Mouse (Mus musculus): Measurements from ENCODE around the gene Ucma. TPM values are rescaled to one million over a fixed set of nuclear protein-coding genes. Genes with fewer than 3 reads are reported as not detected.

The Ucma gene
- total RNA-seq, 4 experiments from 2014 or later = 0.91 to 2.8 (median 1.6) TPM

DNA sequence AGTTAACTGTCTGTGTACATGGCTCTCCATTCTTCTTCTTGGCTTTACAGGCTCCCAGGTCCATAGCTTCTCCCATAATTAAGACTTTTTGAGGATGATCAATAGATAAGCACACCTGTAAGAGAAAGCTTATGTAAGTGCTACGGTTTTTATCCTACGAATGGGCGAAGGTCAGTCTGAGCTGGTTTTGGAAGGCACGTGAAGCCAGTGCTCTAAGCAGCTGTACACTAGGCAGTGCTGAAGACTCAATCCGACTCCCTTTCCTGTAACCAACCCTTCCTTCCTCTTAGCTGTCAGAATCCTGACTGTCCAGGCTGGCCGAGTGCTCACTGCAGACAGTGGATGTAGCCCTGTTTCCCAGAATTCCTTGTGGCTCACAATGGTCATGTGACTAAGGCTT lies 25.3 kb downstream of the Ucma start:
- no peak for DNase-seq (ENCODE audit: low spot score in 2 of 2)

DNA sequence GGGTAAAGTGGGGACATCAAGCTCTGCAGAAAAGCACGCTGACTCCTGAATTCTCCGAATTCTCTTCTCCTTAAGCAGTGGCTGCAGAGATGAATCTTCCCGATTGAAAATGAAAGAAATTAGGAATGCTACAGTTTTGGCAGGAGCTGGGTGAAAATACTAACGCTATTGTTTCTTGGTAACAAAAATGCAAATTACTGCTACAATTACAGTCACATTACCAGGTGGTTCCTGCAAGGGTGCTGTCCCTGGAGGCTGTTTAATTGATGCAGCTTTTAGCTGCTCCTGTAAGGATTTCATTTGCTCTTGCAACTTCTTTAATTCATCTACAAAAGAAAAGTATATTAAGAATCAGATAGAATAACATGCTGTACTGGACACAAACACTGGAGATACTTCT lies 31.2 kb downstream of the Ucma start:
- no peak for DNase-seq (ENCODE audit: low spot score in 2 of 2)

DNA sequence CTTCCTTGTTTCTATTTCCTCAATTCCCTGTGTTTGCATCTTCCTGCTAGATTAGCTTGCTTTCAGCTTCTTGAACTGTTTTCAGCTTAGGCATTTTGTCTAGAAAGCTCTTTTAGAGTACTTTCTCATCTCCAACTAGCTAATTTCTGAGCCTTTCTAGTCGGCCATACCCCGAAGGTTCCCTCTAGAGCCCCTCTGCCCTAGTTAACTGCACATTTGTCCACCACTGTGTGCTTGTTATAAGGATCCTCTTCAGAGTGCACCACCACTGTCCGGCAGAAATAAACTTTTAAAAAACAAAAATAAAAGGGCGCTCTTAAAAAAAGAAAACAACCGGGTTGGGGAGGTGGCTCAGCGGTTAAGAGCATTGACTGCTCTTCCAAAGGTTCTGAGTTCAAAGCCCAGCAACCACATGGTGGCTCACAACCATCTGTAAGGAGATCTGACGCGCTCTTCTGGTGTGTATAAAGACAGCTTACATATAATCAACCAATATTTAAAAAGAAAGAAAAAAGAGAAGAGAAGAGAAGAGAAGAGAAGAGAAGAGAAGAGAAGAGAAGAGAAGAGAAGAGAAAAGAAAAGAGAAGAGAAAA lies 36.1 kb downstream of the Ucma start:
- no peak for DNase-seq (ENCODE audit: low spot score in 2 of 2)

DNA sequence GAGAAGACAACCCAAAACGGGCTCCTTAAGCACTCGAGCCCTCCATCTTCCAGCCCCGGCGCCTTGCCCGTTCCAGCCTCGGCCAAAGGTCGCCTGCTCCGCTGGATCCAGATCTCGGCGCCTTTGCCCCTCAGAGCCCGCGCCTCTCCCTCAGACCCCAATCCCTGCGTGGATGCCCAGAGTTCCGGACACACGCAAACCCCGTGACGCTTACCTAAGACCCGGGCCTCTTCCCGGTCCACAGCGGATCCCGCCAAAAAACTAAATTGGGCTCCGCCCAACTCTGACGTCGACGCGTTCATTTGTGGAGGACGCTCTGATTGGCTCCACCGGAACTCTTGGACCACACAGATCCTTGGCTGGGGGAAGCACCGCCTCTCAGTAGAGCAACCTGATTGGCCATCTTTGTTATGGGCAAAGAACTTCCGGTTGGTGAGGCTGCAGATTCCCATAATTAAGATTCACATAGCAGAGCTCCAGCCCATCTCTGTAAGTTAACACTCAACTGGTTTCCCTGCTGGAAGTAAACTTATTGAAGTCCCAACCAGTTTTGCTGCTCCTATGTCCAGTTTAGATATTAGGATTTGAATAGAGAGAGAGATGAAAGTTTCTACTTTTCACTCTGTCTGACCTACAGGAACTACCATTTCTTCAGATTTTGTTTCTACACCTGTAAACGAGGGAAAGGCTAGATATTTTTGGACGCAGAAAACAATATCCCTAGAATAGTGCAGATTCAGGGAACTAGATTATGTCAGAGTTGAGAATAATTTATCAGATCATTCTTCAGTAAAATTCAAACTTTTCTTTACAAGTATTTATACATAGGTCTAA lies 36.8 kb downstream of the Ucma start, which contains the start of gene Mcm10:
Gene Mcm10 (minus strand): TSS at position 301 of the 834 bp plus-strand sequence.
- peak; percentile 82 to 92 for DNase-seq (ENCODE audit: low spot score in 2 of 2)

DNA sequence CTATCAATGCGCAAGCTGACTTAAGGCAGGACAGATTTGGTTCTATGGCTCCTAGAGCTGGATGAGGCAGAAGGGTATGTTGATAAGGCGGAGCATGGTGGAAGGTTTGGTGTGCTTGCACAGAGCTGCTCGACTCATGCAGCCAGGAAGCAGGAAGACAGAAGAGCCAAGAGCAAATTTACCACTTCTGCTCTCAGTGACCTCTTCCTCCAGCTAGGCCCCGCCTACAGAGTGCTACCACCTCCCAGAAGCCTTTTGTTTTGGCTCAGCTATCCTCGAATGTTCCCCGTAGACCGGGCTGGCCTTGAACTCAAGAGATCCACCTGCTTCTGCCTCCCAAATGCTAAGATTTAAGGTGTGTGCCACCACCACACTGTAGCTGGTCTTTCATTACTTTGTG lies 38.7 kb downstream of the Ucma start:
- no peak for DNase-seq (ENCODE audit: low spot score in 2 of 2)

DNA sequence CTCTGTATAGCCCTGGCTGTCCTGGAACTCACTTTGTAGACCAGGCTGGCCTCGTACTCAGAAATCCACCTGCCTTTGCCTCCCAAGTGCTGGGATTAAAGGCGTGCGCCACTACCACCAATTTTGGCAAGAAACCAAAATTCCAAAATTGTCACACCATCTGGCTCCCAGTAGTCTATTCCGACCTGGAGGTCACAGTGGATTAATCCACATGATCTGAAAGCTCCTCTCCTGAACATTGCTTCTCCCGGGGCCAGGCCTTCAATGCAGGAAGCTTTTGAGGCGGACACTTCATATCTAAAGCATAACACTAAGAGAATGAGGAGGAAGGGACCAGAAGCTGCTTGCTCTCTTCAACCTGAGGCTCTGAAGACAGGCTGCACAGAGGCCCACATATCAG lies 39.6 kb downstream of the Ucma start:
- DNase-seq (ENCODE audit: low spot score in 2 of 2) = no peak

DNA sequence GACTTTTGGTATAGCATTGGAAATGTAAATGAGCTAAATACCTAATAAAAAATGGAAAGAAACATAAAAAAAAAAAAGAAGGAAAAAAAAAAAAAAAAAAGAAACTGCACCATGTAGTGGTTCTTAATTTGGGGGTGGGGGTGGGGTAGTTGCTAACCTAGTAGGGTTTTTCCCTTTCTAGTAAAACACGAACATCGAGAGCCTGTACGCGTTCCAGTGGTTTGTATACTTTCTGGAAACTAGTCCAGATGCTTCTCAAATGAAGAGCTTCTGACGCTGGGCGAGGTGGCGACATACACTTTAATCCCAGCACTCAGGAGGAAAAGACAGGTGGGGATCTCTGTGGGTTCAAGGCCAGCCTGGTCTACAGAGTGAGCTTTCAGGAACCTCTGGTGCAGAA lies 41.0 kb downstream of the Ucma start:
- DNase-seq (ENCODE audit: low spot score in 2 of 2) = no peak

DNA sequence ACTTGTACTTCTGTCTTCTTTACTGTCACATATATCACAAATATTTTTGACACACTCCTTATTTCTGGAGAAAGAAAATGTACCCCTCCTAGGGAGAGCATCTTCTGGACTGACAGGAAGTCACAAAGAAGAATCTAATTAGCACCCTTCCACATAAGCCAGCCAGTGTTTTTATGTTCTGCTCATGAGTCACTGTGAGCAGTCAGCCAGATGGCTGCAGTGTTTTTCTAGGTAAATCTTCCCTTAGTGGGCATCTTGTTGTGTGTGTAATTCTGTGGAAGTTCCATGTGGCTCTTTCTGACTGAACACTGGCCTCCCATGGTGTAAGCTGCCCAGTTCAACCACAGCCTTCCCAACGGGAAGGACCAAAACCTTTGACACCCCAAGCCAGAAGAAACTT lies 43.8 kb downstream of the Ucma start:
- DNase-seq (ENCODE audit: low spot score in 2 of 2) = peak in 1 of 2 experiments; percentile 53

DNA sequence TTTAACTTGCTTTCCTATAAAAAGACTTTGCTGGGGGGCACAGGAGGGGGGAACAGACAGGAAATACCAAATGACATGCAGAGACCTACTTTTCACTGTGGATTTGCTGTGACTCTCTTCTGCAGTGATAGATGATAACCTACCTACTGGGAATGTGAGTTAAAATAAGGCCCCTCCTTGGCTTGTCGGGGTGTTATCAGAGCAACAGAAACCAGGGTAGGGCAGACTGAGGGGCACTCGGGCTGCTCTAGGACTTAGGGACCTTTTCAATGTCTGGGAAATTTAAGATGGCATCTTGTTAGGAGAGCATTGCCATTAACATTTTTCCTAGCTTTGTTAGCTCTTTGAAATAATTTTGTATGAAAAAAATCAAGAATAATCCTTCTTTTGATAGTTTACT lies 47.4 kb downstream of the Ucma start:
- no peak for DNase-seq (ENCODE audit: low spot score in 2 of 2)

DNA sequence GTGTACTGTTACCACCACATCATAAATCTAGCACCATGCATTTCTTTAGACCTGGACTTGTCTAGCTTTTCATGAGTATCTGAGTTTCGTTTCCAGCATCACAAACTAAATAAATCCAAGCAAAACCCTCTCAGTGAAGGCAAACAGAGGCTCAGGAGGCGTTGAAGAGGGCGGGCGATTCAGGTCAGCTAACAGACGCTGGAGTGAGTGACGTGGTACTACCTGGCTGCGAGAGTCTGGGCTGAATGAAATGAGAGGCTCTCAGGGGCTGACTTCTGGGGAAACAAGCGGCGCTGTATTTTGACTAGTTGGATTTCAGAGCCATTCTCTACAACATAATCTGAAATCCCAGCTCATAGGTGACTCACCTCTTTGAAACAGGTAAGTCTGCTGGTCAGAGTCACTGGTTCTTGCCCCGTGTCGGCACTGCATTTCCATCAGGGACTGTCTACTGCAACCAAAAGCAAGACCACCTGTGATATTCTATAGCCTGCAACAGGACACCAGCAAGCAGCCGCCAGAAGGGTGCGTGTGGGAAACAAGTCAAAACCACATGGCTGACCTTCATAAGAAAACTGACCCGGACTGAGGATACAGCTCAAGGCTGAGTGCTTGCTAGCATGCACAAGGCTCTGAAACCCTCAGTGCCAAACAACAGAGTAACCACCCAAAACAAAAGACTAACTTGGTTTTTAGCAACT lies 47.9 kb downstream of the Ucma start:
- no peak for DNase-seq (ENCODE audit: low spot score in 2 of 2)

DNA sequence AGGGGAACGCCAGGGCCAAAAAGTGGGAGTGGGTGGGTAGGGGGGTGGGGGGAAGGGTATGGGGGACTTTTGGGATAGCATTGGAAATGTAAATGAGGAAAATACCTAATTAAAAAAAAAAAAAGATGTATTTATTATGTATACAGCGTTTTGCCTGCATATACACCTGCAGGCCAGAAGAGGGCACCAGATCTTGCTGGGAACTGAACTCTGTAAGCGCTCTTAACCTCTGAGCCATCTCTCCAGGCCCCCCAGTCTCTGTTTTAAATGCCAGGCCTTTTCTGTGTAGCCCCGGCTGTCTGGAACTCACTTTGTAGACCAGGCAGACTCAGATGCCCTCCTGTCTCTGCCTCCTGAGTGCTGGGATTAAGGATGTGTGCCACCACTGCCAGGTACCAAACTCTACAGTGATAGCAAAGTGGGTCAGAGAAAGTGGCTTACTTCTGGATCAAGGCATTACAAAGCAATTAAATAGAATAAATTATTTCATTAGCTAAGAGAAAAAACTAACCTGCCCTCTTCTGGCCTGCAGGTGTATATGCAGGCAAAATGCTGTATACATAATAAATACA lies 49.3 kb downstream of the Ucma start:
- no peak for DNase-seq (ENCODE audit: low spot score in 2 of 2)

DNA sequence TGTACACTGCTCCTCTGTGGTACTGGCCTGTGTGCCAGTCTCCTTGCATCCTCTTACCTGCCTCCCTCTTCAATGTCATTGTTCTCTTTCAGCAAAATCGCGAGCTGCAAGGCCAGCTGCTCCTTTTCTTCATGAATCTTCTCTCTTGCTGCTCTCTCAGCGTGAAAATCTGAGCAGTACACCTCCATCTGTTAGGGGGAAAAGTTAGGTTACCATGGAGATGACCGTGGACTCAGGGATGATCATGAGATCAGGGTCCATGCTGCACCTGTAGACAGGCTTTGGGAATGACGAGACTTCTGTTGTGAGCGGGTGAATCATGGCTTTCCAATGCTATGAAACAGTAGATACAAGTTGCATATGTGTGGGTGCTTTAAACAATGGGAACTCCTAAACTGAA lies 51.1 kb downstream of the Ucma start:
- no peak for DNase-seq (ENCODE audit: low spot score in 2 of 2)

DNA sequence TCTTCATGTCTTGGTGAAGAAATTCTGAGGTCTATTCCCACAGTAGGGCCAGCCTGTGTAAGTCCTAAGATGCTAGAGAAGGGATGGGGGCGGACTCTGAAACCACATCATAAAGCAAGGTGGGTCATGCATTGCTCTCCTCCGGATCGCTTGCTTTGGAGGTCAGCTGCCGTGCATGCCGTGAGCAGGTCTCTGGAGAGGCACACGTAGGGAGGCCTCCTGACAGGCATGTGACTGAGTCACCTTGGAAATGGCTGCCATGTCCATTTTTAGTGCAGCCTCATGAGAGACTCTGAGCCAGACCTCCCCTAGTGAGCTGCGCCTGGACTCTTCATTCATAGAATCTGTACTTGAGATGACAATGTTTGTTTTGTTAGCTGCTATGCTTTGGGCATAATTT lies 52.1 kb downstream of the Ucma start:
- DNase-seq (ENCODE audit: low spot score in 2 of 2) = no peak

DNA sequence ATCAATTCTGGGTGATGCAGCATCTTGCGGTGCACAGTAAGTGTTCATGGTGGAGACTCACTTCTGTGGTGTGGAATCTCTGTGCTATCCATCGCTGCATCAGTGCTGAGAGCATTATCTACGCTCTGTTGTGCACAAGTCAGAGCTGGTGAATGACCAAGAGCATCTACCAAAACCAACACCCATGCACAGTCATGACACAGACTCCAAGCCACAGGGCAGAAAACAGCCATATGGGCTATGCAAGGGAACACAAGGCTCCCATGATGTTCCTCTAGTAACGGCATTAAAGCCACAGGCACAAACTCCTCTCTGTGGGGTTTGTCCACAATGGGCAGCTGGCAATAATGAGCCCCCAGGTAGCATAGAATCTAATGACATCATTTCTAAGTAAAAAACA lies 53.9 kb downstream of the Ucma start:
- DNase-seq (ENCODE audit: low spot score in 2 of 2) = no peak

DNA sequence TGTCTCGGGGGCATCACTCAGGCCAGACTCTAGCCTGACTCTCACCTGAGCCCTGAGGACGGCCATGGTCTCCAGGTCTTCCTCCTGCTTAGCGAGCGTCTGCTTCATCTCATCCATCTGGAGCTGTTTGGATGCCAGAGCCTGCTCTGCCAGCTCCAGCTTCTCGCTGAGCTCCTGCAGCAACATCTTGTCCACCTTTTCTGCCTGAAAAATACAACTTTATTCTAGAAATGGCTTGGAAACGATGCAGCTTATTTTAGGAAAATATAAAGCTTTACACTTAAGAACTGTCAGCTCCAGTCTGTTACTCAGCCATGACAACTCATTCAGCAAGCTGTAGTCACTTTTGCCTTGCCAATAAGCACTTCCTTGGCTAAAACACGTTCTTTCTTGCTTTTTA lies 55.3 kb downstream of the Ucma start:
- peak in 1 of 2 experiments; percentile 54 for DNase-seq (ENCODE audit: low spot score in 2 of 2)

DNA sequence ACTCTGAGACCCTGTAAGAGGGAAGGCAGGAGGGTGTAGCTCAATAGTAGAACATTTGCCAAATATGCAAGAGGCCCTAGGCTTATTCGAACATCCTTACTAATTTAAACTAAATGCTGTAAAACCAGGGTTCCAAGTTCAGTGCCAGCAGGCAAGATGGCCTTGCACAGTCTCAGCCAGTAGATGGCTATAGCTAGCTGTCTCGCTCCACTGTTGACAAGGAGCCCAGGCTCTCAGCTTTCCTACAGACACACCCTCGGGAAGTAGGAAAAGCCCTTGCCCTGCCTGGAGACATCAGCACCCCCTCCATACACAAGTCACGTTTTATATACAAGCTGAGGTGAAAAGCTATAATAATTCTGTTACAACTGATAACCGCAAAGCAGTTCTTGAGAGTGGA lies 56.7 kb downstream of the Ucma start:
- no peak for DNase-seq (ENCODE audit: low spot score in 2 of 2)

DNA sequence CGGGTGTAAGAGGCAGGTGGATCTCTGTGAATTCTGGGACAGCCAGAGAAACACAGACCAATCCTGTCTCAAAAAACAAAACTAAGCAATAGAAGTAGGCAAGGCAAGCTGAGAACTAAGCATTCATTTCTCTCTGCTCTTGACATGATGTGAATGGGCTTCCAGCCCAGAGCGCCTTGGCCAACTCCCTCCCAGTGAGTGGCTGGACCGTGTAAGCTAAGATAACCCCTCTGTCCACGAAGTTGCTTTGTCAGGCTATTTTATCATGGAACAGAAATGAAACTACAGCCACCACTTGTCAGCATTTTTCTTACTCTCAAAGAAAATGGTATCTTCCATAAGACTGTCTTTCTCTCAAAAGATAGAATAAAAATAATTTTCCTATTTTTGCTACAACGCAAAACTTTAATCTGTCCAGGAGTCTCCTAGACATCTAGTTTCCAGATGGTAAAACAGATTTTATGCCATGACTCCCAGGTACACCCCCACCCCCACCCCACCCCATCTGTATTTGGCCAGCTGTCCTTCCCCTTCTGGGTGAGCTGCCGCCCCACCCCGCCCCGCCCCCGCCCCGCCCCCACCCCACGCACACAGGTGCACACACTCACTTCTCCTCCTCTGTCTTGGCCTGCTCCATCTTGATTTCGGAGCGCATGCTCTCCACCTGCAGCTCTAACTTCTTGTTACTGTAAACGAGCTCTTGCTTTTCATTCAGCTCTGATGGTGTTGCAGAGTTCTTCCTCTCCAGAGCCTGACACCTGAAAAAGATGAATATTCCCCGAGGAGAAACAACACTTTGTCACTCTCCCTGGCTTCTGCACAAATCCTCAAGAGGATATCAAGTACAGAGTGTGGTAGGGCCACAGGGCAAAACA lies 57.9 kb downstream of the Ucma start:
- no peak for DNase-seq (ENCODE audit: low spot score in 2 of 2)

DNA sequence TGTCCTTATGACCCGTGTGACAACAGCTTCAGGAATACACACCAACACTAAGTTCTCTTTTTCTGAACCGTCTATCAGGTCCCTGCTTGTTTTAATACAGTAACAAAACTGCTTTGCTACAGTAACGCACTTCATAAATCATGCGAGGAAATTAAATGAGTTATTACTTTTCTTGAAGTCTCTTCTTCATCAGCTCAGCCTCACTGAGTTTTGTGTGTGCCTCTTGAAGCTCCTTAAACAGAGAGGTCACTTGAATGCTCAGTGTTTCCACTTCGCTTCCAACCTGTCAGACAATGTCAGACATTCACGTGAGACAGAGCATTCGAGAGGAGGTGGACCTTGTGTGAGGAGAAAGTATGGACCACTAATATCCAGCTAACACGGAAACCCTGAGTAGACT lies 58.9 kb downstream of the Ucma start:
- DNase-seq (ENCODE audit: low spot score in 2 of 2) = no peak

DNA sequence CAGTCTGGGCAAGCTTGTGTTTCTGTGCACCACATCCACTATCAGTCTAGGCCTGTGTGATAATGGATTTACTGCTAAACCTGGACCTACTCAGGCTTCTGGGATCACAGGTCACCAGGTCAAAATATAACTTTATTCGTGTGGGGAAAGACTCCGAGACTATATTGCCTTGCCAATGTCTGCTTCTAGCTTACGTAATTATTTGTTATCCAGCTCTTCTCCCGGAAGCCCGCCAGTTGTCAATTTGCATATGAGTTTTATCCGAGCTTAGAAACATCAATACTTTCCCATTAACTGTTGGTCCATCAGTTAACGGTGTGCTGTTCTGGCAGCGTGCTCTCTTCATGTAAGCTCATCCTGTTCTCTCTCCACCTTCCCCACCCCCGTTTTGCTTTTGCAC lies 59.3 kb downstream of the Ucma start:
- no peak for DNase-seq (ENCODE audit: low spot score in 2 of 2)
